Mouse (Mus musculus) kidney, postnatal 0 days (tissue): ENCODE results near the gene Sp8. TPM values are rescaled to one million over a fixed set of nuclear protein-coding genes. Genes with fewer than 3 reads are reported as not detected.

Source experiments
- ATAC-seq: fragments of 200-750 bp; cut with Nextera tagmentation; replicated peaks from 2 replicates; pipeline ENCODE4 v1.8.0; 2017; ENCODE audit warnings: low read depth, moderate number of reproducible peaks, moderate TSS enrichment, moderate library complexity; ENCODE audit not compliant: low FRiP score
- DNase-seq: peaks from one replicate; pipeline ENCODE4 v3.0.0-alpha.2; 2016; ENCODE audit warnings: low spot score
- H3K27ac ChIP-seq: fragments of 300-500 bp; sonication (generic); 2 replicates; pipeline ENCODE4 v1.5.1; 2014; ENCODE audit warnings: mild to moderate bottlenecking
- H3K27me3 ChIP-seq: fragments of 300-500 bp; sonication (generic); 2 replicates; pipeline ENCODE4 v1.6.1; 2014; ENCODE audit warnings: low read length, mixed read lengths; ENCODE audit not compliant: insufficient read depth
- H3K36me3 ChIP-seq: fragments of 300-500 bp; sonication (generic); 2 replicates; pipeline ENCODE4 v1.6.1; 2014; ENCODE audit warnings: low read length, mixed read lengths; ENCODE audit not compliant: insufficient read depth
- H3K4me1 ChIP-seq: fragments of 300-500 bp; sonication (generic); replicated peaks from 2 replicates; pipeline ENCODE4 v1.6.1; 2014; ENCODE audit warnings: antibody characterized with exemption, low read length, mixed read lengths; ENCODE audit not compliant: insufficient read depth
- H3K4me2 ChIP-seq: fragments of 300-500 bp; sonication (generic); 2 replicates; pipeline ENCODE4 v1.6.1; 2014; ENCODE audit warnings: mild to moderate bottlenecking, low read length, moderate library complexity, mixed read lengths
- H3K4me3 ChIP-seq: fragments of 300-500 bp; sonication (generic); replicated peaks from 2 replicates; pipeline ENCODE4 v1.5.1; 2014; ENCODE audit warnings: low read depth, low read length
- H3K9ac ChIP-seq: fragments of 300-500 bp; sonication (generic); 2 replicates; pipeline ENCODE4 v1.6.1; 2014; ENCODE audit warnings: low read depth, low read length
- H3K9me3 ChIP-seq: fragments of 300-500 bp; sonication (generic); replicated peaks from 2 replicates; pipeline ENCODE4 v1.6.1; 2016; ENCODE audit warnings: low read length, inconsistent platforms, mixed read lengths
- CTCF ChIP-seq: IDR thresholded peaks from 2 replicates; pipeline ENCODE4 v1.5.1; 2016; ENCODE audit warnings: antibody characterized with exemption, low read depth, mild to moderate bottlenecking, moderate library complexity
- WGBS: fragments of 180-500 bp; shearing (Covaris S2); extraction: QIAGEN DNeasy Blood & Tissue Kit; methylation state at CpG from one replicate; pipeline ENCODE4 v1.1.7; 2014; 5-methylcytosine and 5-hydroxymethylcytosine counted together
- polyA plus RNA-seq: library from polyadenylated mRNA; unstranded; fragments of >200 nt; fragmentation: Nextera tagmentation; extraction: Ambion mirVana; gene quantifications from 2 replicates; pipeline ENCODE4 v1.2.1, GENCODE M21; 2015

Sp8 gene
- not detected in 2 replicates for polyA plus RNA-seq

DNA sequence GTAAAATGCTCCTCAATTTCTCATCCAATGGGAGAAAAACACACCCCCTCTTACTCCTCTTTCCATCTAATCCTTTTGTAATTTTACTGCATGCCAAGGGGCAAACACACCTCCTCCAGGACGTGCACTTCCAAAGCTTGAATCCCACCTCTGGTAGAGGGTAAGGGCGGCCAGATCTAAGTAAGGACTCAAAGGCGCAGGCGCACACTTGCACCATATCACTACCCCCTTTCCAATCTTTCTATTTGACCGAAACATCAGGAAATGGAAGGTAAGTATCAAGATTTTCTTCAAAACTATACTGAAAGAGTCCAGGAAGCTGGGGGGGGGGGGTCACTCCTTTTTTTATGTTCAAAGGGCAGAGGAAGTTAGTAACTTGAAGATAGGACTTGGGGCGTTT is at the start of gene Sp8:
Gene Sp8 (plus strand): TSS at position 109 of the 400 bp plus-strand sequence.
- no peak for DNase-seq

DNA sequence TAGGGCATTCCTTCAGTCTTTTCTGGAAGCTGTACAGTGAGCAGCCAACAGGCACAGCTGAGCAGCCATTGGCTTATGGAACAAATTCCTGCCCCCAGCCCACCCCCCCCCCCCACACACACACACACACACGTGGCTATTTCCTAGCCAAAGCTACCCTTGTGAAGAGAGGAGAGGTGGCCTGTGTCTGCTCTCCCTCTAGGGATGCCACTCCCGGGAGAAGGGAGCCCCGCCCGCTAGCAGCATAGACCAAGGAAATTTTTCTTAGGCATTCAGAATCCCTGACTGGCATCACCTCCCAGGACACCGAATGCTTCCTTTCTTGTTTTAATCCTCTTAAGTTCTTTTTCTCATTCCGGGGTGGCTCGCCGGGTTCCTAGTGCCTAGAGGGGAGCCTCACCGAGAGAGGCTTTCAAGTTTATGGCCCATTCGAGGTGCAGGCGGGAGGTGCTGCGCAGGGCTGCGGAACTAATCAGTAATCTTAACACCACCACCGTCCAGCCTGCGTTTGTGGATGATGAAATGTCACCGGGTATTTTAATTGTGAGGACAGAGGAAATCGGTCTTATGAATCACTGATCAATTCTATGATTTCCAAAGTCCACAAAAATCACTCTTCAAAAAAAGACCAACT is 34.7 kb upstream of the Sp8 start:
- H3K4me3 ChIP-seq: no peak overlapping the region
- H3K27ac ChIP-seq: no peak overlapping the region
- 2% methylated on average over 17 of the region's 17 CpGs for WGBS
- ATAC-seq (no peak), DNase-seq (no peak)
- H3K27me3 ChIP-seq: no peaks in the 10 kb centered on the region
- H3K9ac ChIP-seq: no peak overlapping the region
- H3K4me1 ChIP-seq: no peaks in the 10 kb centered on the region
- H3K36me3 ChIP-seq: no peaks in the 10 kb centered on the region
- H3K9me3 ChIP-seq: no peaks in the 10 kb centered on the region
- no peak for TF ChIP-seq CTCF
- H3K4me2 ChIP-seq: 0 out of 2 replicates have a peak overlapping the region, but pooled peaks have one; percentile 17

More for the DNA sequence above, at the start of gene Sp8:
- Histone ChIP-seq H3K27ac (no peak within 1 kb of the TSS), H3K4me3 (peak within 1 kb of the TSS; percentile 36), H3K36me3 (no peaks in the 10 kb centered on the region), H3K4me2 (peak within 1 kb of the TSS; percentile 76), H3K4me1 (0 out of 2 replicates have a peak, but pooled peaks cover 2% of the 10 kb centered on the region), H3K9ac (no peak within 1 kb of the TSS), H3K27me3 (peaks cover 80% of the 10 kb centered on the region), H3K9me3 (no peaks in the 10 kb centered on the region)
- no peak for ATAC-seq
- 3% methylated on average over 6 of the region's 6 CpGs for WGBS
- no peak for TF ChIP-seq CTCF

DNA sequence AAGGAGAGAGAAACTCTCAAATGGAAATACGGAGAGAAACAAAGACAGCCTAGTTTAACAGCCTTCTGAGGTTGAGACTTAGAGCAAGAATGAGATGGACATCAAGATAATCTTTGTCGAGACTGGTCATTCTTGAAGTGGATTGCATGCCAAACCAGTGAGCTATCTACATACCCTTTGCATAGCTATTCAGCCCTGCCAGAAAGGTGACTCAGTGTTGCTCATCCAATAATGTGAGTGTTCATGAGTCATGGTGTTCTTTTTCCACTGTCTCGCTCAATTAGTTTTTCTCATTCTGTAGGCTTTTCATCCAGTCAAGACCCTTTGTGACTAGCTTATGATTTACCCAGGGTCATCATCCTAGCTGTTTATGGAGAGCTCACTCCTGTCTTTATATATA is 31.6 kb upstream of the Sp8 start:
- H3K4me1 ChIP-seq: no peaks in the 10 kb centered on the region
- H3K9ac ChIP-seq: no peak overlapping the region
- H3K27me3 ChIP-seq: no peaks in the 10 kb centered on the region
- ATAC-seq (peak; percentile 33; the same call in 1 of the 2 replicates), DNase-seq (no peak)
- no peak overlapping the region for H3K4me2 ChIP-seq
- no peak for TF ChIP-seq CTCF
- H3K9me3 ChIP-seq: no peaks in the 10 kb centered on the region
- no peak overlapping the region for H3K27ac ChIP-seq
- 70% methylated on average over 3 of the region's 3 CpGs for WGBS
- no peaks in the 10 kb centered on the region for H3K36me3 ChIP-seq
- H3K4me3 ChIP-seq: no peak overlapping the region

DNA sequence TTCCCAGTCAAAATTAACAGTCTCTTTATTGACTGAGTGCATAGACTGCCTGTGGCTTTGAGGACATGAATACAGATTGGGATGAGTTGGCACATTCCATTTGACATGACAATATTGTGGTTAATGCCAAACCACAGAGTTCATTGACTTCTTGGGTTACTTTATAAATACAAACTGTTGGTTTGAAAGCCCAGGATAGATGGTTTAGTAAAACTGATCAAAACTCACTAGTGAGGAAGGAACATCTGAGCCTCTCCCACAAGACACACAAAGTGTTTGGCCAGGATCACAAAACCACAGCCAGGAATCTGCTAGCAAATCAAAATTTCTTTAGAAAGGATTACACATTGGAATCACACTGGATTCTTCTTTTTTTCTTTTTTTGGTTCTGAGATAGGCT is 30.0 kb upstream of the Sp8 start:
- no peak for TF ChIP-seq CTCF
- ATAC-seq: no peak
- Histone ChIP-seq H3K27ac (no peak overlapping the region), H3K4me2 (no peak overlapping the region), H3K9me3 (no peaks in the 10 kb centered on the region), H3K9ac (no peak overlapping the region), H3K36me3 (no peaks in the 10 kb centered on the region), H3K4me3 (no peak overlapping the region), H3K27me3 (no peaks in the 10 kb centered on the region), H3K4me1 (no peaks in the 10 kb centered on the region)
- no peak for DNase-seq

DNA sequence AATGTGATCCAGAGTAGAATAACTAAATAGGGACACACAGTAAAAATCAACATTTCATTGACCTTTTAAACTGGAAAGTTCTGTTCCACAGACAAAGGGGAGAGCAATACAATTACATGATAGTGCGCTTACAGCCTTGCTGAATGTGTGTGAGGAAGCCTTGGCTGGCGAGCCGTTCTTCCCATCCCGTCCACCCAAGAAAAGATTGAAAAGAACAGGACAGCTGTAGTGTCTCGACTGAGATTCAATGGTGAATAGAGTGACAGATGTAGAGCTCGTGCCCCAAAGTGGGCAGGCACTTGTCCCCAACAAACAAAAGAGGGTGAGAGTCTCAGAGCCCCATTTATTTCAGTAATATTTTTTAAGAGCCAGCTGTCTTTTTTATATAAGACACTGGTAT is 16.2 kb upstream of the Sp8 start:
- Histone ChIP-seq H3K9ac (no peak overlapping the region), H3K27me3 (0 out of 2 replicates have a peak, but pooled peaks cover 2% of the 10 kb centered on the region), H3K4me2 (no peak overlapping the region), H3K9me3 (no peaks in the 10 kb centered on the region), H3K4me1 (no peaks in the 10 kb centered on the region), H3K27ac (no peak overlapping the region), H3K36me3 (no peaks in the 10 kb centered on the region), H3K4me3 (no peak overlapping the region)
- WGBS: 81% methylated on average over 6 of the region's 6 CpGs
- no peak for ATAC-seq
- TF ChIP-seq CTCF: no peak
- DNase-seq: no peak

DNA sequence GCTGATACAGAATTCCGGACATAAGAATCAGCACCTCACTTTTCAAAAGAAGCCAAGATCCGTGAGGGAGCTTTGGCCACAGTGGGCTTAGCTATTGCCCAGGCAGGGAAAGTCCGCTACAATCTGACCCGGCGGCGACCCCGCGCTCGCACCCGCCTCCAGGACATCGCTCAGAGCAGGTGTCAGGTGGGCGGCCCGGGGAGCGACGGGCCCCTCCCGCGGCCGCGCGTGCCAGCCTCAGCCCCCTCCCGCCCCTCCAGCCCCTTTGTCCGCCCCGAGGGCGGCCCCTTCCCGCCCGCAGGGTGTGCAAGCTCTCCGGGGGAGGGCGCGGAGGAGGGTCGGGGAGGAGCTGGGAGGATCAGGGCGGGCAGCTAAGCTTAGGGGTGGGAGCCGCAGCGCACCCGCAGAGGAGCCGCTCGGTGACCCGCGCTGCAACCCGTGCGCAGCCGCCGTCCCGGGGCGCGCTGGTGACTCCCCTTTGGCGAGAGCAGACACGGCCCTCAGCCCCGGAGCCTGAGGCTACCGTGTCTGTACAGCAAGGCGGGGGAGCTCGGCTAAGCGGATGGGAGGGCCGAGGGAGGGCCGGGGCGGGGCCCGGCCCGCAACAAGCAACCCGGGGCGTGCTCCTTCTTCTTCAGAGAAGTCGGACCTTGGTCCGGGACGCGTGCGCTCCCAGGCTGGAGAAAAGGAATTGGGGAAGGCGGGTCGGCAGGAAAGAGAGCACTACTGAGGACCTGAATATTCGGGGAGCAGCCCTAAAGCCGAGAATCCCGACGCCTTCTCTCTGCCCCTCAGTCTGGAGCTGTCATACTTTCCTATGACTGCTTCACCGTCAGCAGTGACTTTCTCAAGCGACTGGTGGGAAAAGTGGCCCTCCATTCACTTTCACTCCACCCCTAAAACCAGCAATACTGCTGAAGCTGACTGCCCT is 9.5 kb upstream of the Sp8 start:
- no peak for TF ChIP-seq CTCF
- peak overlapping the region; percentile 47 for H3K4me3 ChIP-seq
- H3K36me3 ChIP-seq: no peaks in the 10 kb centered on the region
- H3K27ac ChIP-seq: no peak overlapping the region
- ATAC-seq: peak; percentile 78
- no peak for DNase-seq
- H3K27me3 ChIP-seq: peaks cover 63% of the 10 kb centered on the region
- H3K4me1 ChIP-seq: peaks cover 4% of the 10 kb centered on the region; the same call in 1 of the 2 replicates
- 1% methylated on average over 64 of the region's 72 CpGs for WGBS
- H3K9ac ChIP-seq: peak overlapping the region; percentile 35; the same call in 1 of the 2 replicates
- H3K4me2 ChIP-seq: peak overlapping the region; percentile 96
- H3K9me3 ChIP-seq: no peaks in the 10 kb centered on the region
